Mouse (Mus musculus) retina, postnatal 1 day (tissue): ENCODE results near the gene Angel1.

ENCODE experiments used
- DNase-seq: peaks from one replicate; pipeline ENCODE4 v3.0.0-alpha.2; 2012

Angel1 gene

GRCm38 (mm10) chr12:86726120-86726640, at the start of gene Angel1:
Gene Angel1, minus strand, starts transcription at chr12:86726460.
- peak; percentile 97 for DNase-seq

- no peak for DNase-seq
Measured at GRCm38 (mm10) chr12:86775561-86776280, 49.5 kb upstream of the Angel1 start.

GRCm38 (mm10) chr12:86772551-86772950, 46.3 kb upstream of the Angel1 start:
- DNase-seq, result no peak

DNA sequence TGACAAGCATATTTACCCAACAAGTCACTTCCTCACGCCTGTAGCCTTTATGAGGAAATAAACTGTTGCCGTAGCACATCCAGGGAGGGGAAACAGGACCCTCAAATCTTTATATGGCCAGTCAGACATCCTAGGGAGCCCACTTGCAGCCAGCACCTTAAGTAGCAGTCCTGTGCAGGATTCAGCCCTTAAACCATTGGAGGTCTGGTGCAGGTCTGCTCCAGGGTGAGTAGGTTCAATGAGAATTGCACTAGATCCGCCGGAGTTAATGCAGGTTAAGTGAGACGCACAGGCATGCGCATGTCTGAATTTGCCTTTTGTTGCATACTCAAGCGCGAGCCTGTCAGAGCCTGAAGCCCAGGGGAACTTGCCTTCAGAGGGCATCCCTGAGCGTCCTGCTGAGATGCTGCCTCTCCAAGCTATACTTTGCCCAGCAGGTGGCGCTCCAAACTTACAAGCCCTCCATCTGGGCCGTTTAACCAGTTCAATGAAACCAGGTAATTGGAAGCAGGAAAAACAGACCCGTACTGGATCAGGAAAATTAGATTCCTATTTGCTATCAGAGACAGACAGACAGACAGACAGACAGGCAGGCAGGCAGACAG, 45.7 kb upstream of the Angel1 start:
- peak; percentile 95 for DNase-seq

DNA sequence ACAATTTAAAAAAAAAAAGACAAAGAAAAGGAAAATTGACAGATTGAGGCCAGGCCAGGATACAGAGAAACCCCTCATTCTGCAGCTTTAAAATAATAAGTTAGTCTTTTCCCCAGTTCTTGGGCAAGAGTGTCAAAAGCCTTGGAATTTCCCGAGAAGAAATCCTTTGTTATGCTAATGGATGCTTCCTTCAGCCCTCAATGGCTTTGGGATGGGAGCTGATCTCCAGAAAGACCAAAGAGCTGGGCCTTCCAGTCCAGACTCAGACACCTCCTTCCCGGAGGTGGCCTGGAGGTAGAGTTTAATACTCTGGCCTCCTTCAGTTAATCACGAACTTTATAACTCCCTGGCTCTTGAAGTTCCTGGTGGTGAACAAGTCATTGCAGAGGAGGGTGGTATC, 44.7 kb upstream of the Angel1 start:
- DNase-seq, result no peak

DNA sequence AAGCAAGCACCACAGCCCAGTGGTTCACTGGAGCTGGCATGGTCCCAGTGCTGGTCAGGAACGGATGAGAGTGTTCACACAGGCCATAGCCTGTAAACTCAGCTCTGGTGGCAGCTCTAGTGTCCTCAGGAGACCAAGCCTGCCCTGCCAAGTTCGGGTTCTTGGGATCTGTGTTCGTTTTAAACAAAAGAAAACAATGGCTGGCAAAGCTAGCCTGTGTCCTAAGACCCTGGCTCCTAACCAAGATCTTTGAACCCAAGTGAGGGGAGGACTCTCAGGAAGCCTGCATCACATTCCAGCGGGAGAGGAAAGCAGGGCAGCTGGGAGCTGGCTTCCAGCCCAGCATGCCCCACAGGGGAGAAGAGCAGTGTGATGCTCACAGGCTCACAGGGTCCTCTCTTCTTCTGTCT, 44.0 kb upstream of the Angel1 start:
- peak; percentile 56 for DNase-seq

GRCm38 (mm10) chr12:86769819-86770218, 43.6 kb upstream of the Angel1 start:
- DNase-seq, result no peak

DNA sequence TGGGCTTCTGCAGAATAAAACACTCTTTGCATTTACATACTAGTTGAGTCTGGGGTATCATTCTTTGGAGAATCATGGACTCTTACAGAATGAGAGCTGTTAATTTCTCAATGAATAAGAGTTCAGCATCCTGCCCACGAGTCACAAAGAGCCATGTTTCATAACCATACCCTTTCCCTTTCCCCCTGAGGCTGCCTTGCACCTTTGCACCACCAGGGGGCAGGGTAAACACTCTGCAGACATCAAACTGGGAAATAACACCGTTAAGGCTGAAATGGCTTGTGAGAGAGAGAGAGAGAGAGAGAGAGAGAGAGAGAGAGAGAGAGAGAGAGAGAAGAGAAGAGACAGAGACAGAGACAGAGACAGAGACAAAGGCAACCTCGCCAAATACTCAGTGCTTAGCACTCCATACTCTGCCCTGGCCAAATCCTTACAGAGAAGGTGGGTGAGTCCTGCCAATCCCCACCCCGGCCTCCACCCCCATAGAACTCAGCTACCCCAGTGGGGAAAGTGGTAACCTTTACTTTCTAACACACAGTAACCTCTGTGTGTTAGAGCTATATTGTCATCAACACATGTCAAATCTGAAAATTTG, 42.8 kb upstream of the Angel1 start:
- DNase-seq, result peak; percentile 85

DNA sequence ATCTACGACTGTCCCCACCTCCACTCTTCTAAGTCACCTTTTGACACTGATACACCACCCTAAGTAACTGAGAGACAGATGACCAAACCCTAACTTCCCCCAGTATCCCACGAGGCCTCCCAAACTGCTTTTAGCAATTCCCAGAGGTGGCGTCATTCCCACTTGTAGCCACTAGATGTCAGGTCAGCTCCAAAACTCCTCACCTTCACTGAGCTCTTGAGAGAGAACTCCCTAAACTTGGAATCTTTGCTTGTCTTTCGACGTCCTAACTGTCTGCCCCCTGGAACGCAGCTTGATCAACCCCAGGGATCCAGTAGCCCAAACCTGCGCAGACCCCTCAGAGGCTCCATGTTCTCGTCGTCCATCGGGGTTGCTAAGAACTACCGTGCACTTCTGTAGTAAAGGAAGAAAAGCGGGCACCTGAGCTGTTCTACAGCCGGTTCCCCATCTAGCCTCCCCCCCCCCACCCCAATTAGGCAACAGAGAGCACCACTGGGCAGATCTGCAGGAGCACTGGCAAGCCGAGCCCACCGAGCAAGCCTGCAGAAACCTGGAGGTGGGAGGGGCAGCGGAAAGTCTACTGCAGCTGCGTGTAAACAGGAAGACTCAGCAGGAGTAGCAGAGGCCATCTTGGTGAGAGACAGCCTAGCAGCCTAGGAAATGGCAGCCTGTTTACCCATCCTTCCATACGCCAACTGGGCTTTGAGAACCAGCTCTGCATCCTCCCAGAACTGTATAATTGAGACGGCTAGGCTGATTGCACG, 41.8 kb upstream of the Angel1 start:
- peak; percentile 81 for DNase-seq

DNA sequence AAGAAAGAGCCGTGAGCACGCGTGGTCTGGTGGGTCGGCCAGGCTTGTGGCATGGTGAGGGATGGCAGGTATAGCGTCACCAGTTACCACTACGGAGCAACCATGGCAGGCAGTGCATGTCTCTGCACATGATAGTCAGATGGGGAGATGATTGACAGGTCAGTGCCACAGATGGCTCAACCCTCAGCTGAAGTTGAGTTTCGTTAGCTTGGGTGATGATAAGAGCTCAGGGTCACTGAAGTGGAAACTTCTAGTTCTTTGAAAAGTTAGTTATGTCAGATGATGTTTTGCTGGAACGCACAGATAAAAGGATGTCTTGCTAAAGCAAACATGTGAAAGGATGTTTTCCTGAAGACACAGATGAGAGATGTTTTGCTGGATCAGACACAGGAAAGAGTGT, 40.2 kb upstream of the Angel1 start:
- no peak for DNase-seq

DNA sequence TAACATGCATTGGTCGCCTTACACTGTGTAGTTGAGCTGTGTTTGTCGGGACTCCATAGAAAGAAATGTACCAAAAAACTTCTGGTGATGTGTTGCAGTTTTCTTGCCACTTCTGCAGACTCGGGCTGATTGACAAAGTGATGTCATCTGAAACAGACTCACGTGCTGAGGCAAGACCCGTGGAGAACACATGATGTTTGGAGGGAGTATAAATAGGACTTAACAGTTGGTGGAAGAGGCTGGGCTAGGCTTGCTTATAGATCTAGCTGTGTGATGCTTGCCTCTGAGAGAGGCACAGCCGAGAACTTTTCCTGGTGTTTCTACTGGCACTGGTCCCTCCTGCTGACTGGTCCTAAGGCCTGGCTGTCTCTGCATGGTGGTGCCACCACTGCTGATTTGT, 37.8 kb upstream of the Angel1 start:
- no peak for DNase-seq

DNA sequence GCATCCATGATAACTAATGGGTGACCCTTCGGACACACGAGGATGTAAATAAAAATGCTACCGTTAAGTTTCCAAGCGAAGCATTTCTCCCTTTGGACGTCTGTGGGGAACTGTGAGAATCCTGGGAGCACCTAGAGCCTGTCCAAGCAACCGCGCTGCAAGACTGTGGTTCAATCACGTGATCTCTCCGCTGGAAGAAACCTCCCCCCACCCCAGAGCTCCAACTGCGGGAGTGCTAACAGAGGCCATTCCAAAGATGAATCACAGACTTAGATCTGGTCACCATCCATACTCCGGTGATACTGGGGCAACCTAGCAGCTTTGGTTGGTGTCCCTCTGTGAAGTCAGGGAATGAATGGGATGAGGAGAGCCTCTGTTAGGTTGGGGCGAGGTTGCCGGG, 34.8 kb upstream of the Angel1 start:
- no peak for DNase-seq

DNA sequence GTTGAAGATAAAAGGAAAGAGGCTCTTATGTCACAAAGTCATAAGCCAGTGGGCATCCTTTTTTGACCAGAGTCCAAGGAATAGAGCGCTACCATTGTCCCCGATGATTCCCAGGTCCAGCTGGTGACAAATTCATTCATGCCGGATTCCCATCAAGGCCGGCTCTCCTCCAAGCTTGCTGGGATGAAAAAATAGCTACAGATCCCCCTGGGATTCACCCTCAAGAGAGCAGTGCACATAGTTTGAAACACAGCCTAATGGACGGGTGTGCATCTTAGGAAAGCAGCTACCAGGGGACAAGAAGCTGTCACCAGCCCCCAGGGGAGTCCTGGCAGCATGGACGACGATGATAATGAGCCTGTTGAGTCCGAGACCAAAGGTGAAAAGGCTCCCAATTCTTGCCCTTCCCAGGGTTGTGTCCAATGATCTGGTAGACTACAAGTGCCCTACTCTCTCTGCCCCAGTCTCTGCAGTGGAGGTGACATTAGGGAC, 8.1 kb upstream of the Angel1 start, which contains the start of gene Lrrc74a:
Lrrc74a (plus strand) TSS at position 51 of the 492 bp plus-strand sequence.
- no peak for DNase-seq

DNA sequence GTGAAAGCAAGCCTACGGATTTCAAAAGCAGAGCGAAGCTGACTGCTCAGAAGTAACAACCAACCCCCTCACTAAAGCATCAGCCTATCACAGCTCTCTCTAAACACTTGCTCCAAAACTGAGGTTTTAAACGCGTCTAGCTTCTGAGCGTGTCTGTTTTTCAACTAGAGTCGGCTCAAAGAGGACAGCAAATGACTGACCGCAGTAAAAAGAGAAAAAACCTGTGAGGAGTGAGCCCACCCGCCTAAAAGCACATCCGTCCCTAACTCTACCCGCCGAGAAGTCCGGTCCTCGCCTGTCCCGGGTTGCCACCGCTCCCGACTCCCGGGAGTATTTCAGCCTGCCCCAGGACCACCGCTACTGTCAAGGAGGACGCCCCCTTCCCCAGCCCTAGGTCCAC, 554 bp downstream of the Angel1 start:
- DNase-seq, result no peak

- DNase-seq, result no peak
Measured at GRCm38 (mm10) chr12:86724300-86724699, 2.0 kb downstream of the Angel1 start.

- no peak for DNase-seq
Measured at GRCm38 (mm10) chr12:86721453-86721852, 4.8 kb downstream of the Angel1 start.

GRCm38 (mm10) chr12:86719961-86720639, 6.2 kb downstream of the Angel1 start:
- DNase-seq, result no peak

DNA sequence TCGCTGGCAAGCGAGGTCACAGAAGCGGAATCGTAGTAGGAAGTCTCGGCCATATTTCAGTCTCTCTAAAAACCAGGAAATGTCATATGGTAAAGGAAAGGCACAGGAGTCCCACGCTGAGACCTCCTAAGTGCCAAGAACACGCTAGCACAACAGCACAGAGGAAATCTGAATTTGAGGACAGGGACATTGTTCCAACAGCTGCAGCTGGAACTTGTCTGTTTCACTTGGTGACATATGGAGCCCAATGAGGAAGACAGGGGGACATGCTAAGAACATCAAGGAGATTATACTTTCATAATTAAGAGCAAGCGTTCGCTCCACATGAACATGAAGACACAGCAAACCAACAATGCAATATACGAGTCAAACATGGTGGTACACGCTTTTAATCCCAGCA, 9.3 kb downstream of the Angel1 start:
- DNase-seq, result no peak

DNA sequence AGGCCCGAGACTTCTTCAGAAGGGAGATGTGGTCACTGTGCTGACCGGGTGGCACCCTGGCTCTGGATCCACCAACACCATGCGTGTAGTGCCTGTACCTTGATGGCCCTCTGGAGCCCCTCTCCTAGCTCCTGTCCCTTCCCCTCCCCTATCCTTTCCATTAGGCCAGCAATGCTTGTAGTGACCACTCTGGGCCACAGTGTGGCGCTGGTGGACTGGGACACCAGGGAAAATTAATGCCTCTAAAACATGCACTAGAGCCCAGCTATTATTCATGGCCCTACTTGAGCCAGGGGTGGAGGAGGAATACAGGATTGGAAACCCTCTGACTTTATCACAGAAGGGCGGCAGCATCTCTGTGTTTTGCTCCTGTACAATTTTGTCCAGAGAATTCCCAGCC, 10.9 kb downstream of the Angel1 start:
- peak; percentile 78 for DNase-seq

DNA sequence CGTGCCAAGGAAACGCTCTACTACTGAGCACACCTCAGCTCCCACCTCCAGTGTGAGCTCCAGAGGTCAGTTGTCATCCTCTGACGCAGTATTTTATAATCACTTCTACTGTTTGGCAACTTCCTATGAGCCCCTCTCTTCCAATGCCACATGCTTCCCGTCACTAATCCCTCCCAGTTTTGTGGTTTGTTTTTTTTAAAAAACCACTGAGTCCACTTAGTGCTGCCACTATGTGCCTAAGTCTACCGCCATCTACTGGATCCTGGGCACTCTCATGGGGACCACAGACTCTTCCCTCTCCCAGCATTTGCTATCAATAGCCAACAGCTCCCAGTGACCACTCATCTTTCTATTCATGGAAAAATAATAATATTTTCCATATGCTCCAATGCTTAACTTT, 12.2 kb downstream of the Angel1 start:
- peak; percentile 31 for DNase-seq

DNA sequence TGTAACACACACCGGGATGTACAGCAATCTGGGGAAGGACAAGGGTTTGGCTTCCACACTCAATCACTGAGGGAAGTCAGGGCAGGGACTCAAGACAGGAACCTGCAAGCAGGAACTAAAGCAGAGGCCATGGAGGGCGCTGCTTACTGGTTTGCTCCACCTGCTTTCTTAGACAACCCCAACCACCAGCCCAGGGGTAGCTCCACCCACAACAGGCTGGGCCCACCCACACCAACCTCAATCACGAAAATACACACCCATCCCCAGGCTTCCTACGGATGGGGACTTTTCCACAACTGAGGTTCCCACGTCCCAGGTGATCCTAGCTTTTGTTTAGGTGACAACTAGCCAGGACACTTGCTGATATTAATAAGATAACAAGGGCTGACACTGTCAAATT, 20.4 kb downstream of the Angel1 start:
- DNase-seq, result no peak

- no peak for DNase-seq
Measured at GRCm38 (mm10) chr12:86702690-86703089, 23.6 kb downstream of the Angel1 start.

DNA sequence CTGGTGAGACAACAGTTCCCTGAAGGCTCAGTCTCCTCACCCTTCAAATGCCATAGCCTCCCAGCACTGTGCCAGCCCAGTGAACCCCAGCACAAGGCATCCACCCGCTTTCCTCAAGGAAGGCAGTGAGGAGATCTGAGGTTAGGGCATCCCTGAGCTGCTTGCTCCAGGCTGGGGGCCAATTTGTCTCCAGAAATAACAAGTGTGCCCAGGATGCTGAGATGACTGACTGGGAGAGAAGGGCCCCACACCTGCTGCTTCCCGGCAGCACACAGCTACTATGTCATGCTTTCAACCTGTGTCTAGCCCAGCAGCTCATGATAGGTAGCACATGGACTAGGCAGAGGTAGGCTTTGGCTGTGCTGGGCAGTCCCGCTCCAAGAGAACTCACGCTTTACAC, 24.8 kb downstream of the Angel1 start:
- DNase-seq, result no peak
